Mouse (Mus musculus) spleen, adult 2 months (tissue): ENCODE results near the gene Rnf8.

Experiments used
- CTCF ChIP-seq: fragments of 200-500 bp; IDR thresholded peaks from 2 replicates; pipeline ENCODE4 v1.5.1; 2011; ENCODE audit warnings: mild to moderate bottlenecking, inconsistent platforms; ENCODE audit not compliant: insufficient read depth, insufficient read length, insufficient replicate concordance; ENCODE audit errors: extremely low read depth
- POLR2A ChIP-seq: fragments of 200-500 bp; IDR thresholded peaks from 2 replicates; pipeline ENCODE4 v1.6.1; 2011; ENCODE audit warnings: low read depth, low read length, inconsistent platforms

GRCm38 (mm10) chr17:29584737-29585136 lies 29.9 kb upstream of the Rnf8 start:
- no peak for TF ChIP-seq POLR2A
- no peak for TF ChIP-seq CTCF
